Mouse (Mus musculus) embryonic facial prominence, embryonic 10.5 days (tissue): ENCODE measurements around the gene Bcap31. TPM values are rescaled to one million over a fixed set of nuclear protein-coding genes. Genes with fewer than 3 reads are reported as not detected.
A peak's percentile ranks its signal among the peaks of the same experiment; 100 is the strongest.

ENCODE experiments used
- DNase-seq: peaks from one replicate; pipeline ENCODE4 v3.0.0-alpha.2; 2017; ENCODE audit warnings: low spot score
- H3K27ac ChIP-seq: fragments of 300-500 bp; sonication (generic); replicated peaks from 2 replicates; pipeline ENCODE4 v1.5.1; 2016; ENCODE audit warnings: mild to moderate bottlenecking
- H3K27me3 ChIP-seq: fragments of 300-500 bp; sonication (generic); replicated peaks from 2 replicates; pipeline ENCODE4 v1.6.1; 2016; ENCODE audit warnings: low read depth, mild to moderate bottlenecking; ENCODE audit not compliant: poor library complexity, severe bottlenecking
- H3K36me3 ChIP-seq: fragments of 300-500 bp; sonication (generic); replicated peaks from 2 replicates; pipeline ENCODE4 v1.6.1; 2016; ENCODE audit warnings: mild to moderate bottlenecking, moderate library complexity
- H3K4me1 ChIP-seq: fragments of 300-500 bp; sonication (generic); 2 replicates; pipeline ENCODE4 v1.6.1; 2016
- H3K4me3 ChIP-seq: fragments of 300-500 bp; sonication (generic); 2 replicates; pipeline ENCODE4 v1.5.1; 2016; ENCODE audit warnings: mild to moderate bottlenecking, moderate library complexity
- H3K9me3 ChIP-seq: fragments of 300-500 bp; sonication (generic); 2 replicates; pipeline ENCODE4 v1.6.1; 2016; ENCODE audit warnings: mild to moderate bottlenecking
- WGBS: fragments of 180-500 bp; shearing (Covaris S2); methylation state at CpG from one replicate; pipeline ENCODE4 v1.1.7; 2016; 5-methylcytosine and 5-hydroxymethylcytosine counted together
- polyA plus RNA-seq: library from polyadenylated mRNA; unstranded; fragments of >200 nt; fragmentation: Nextera tagmentation; extraction: Ambion mirVana; gene quantifications from 2 replicates; pipeline ENCODE4 v1.2.1, GENCODE M21; 2016

Bcap31 gene
- polyA plus RNA-seq, 1 experiment from 2014 or later: 153 TPM

- peaks cover 6% of the 10 kb centered on the region; the same call in 1 of the 2 replicates for H3K9me3 ChIP-seq
- peak within 1 kb of the TSS; percentile 72 for H3K4me3 ChIP-seq
- H3K27ac ChIP-seq: peak within 1 kb of the TSS; percentile 87
- peak; percentile 87 for DNase-seq
- peaks cover 30% of the 10 kb centered on the region for H3K27me3 ChIP-seq
- WGBS: 11% methylated on average over 71 of the region's 72 CpGs
- peaks cover 25% of the 10 kb centered on the region for H3K36me3 ChIP-seq
- peaks cover 22% of the 10 kb centered on the region for H3K4me1 ChIP-seq
Observed at GRCm38 (mm10) chrX:73672879-73673618, 42.9 kb downstream of the Bcap31 start, which contains the start of gene Slc6a8. Gene Slc6a8, plus strand, starts transcription at chrX:73673150.

DNA sequence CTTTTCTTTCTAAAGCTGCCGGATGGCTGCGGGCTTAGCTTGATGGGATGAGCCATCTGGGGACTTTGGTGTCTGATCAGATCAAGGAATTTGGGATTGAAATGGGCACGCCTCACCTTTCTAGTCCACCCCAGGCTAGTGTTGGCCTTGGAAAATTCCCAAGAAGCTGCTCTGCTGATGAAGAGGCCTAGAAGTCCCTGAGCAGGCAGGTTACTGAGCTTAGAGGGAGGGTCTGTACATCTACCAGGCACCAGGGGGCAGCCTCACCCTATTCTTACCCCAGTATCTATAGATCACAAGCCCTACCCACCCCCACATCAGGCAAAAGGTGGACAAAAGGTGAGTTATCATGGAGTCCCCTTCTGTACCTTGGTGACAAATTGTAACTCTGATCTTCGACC is 43.9 kb downstream of the Bcap31 start:
- Histone ChIP-seq H3K4me3 (no peak overlapping the region), H3K27ac (no peak overlapping the region), H3K36me3 (peaks cover 15% of the 10 kb centered on the region), H3K9me3 (peaks cover 6% of the 10 kb centered on the region; the same call in 1 of the 2 replicates), H3K4me1 (peaks cover 22% of the 10 kb centered on the region), H3K27me3 (peaks cover 28% of the 10 kb centered on the region)
- DNase-seq: peak; percentile 72
- 56% methylated on average over 4 of the region's 4 CpGs for WGBS

GRCm38 (mm10) chrX:73663143-73663542 is 52.8 kb downstream of the Bcap31 start:
- Histone ChIP-seq H3K36me3 (no peaks in the 10 kb centered on the region), H3K4me1 (peaks cover 16% of the 10 kb centered on the region), H3K9me3 (no peaks in the 10 kb centered on the region), H3K27ac (no peak overlapping the region), H3K4me3 (no peak overlapping the region), H3K27me3 (peaks cover 26% of the 10 kb centered on the region)
- DNase-seq: no peak

DNA sequence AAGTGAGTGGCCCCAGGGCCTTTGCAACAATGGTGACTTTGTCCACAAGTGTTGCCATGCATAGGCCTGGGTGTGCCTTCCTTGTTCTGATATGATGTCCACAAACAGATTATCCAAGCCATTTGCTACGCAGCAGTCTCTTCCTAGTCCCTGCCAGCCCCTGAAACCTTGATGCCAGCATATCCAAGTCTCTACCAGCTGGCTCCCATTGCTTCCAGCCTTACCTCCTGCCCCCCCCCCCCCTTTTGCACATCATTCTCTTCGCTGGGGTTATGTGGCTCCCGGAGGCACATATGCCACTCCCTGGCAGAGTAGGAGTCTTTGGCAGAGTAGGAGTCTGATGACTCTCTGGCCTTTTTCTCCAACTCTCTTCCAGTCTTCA is 55.7 kb downstream of the Bcap31 start:
- DNase-seq: no peak
- H3K36me3 ChIP-seq: no peaks in the 10 kb centered on the region
- peak overlapping the region; percentile 62 for H3K27ac ChIP-seq
- 54% methylated on average over 3 of the region's 3 CpGs for WGBS
- H3K4me3 ChIP-seq: peak overlapping the region; percentile 64
- H3K27me3 ChIP-seq: peaks cover 45% of the 10 kb centered on the region
- peaks cover 16% of the 10 kb centered on the region for H3K4me1 ChIP-seq
- no peaks in the 10 kb centered on the region for H3K9me3 ChIP-seq

DNA sequence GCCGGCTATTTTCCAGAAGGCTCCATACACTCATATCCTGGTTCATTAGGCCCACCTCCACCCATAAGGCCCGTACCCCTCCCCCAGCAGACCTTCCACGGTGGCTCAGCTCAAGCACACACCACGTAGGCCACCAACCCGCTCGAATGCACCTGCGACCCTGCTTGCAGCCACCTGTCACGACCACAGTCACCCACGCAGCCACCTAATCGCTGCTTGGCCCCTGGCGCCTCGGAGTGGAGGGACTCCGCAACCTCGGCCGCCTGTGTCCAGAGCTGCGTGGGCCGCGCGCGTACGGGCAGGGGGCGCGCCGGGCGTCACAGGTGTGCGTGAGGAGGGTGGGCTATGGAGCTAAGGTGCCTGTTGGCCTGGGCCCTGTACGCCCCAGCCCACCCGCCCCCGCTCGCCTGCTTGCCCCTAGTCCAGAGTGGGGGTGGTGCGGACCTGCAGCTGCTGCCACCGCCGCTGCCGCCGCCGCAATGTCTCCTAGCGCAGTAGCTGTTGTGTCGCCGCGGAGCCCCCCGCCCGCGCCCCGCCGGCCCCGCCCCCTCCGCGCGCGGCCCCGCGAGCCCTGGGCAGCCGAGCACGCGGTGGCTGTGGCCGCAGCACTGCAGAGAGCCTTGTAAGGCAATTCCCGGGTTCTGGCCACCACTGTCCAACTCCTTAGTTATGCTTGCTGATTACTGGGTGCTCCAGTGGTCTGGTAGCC is 56.2 kb downstream of the Bcap31 start, which contains the start of gene Pnck:
TSS of gene Pnck (minus strand) at position 543 of the 709 bp plus-strand sequence.
- Histone ChIP-seq H3K4me1 (peaks cover 16% of the 10 kb centered on the region), H3K9me3 (no peaks in the 10 kb centered on the region), H3K27ac (peak within 1 kb of the TSS; percentile 62), H3K27me3 (peaks cover 45% of the 10 kb centered on the region), H3K4me3 (peak within 1 kb of the TSS; percentile 64), H3K36me3 (no peaks in the 10 kb centered on the region)
- DNase-seq: peak; percentile 65
- WGBS: 21% methylated on average over 57 of the region's 57 CpGs

GRCm38 (mm10) chrX:73658936-73659574 is 56.9 kb downstream of the Bcap31 start:
- Histone ChIP-seq H3K9me3 (no peaks in the 10 kb centered on the region), H3K27ac (no peak overlapping the region), H3K4me1 (peaks cover 16% of the 10 kb centered on the region), H3K36me3 (no peaks in the 10 kb centered on the region), H3K4me3 (peak overlapping the region; percentile 64), H3K27me3 (peaks cover 47% of the 10 kb centered on the region)
- no peak for DNase-seq
- WGBS: 57% methylated on average over 13 of the region's 13 CpGs

GRCm38 (mm10) chrX:73658391-73658790 is 57.6 kb downstream of the Bcap31 start:
- Histone ChIP-seq H3K27ac (no peak overlapping the region), H3K27me3 (peaks cover 54% of the 10 kb centered on the region), H3K4me1 (peaks cover 16% of the 10 kb centered on the region), H3K4me3 (no peak overlapping the region), H3K9me3 (no peaks in the 10 kb centered on the region), H3K36me3 (no peaks in the 10 kb centered on the region)
- DNase-seq: no peak
- WGBS: 46% methylated on average over 7 of the region's 7 CpGs

GRCm38 (mm10) chrX:73655529-73655928 is 60.4 kb downstream of the Bcap31 start:
- H3K36me3 ChIP-seq: no peaks in the 10 kb centered on the region
- peaks cover 52% of the 10 kb centered on the region for H3K27me3 ChIP-seq
- WGBS: 68% methylated on average over 3 of the region's 3 CpGs
- peak; percentile 53 for DNase-seq
- H3K9me3 ChIP-seq: no peaks in the 10 kb centered on the region
- H3K27ac ChIP-seq: no peak overlapping the region
- H3K4me3 ChIP-seq: no peak overlapping the region
- peaks cover 16% of the 10 kb centered on the region for H3K4me1 ChIP-seq

- peaks cover 42% of the 10 kb centered on the region for H3K27me3 ChIP-seq
- no peaks in the 10 kb centered on the region for H3K36me3 ChIP-seq
- no peak overlapping the region for H3K4me3 ChIP-seq
- 10% methylated on average over 6 of the region's 6 CpGs for WGBS
- H3K27ac ChIP-seq: no peak overlapping the region
- peaks cover 9% of the 10 kb centered on the region for H3K4me1 ChIP-seq
- no peaks in the 10 kb centered on the region for H3K9me3 ChIP-seq
- peak; percentile 80 for DNase-seq
Observed at GRCm38 (mm10) chrX:73654177-73654576, 61.8 kb downstream of the Bcap31 start.

- H3K4me1 ChIP-seq: peaks cover 3% of the 10 kb centered on the region
- DNase-seq: no peak
- H3K27me3 ChIP-seq: peaks cover 34% of the 10 kb centered on the region
- no peak overlapping the region for H3K4me3 ChIP-seq
- no peak overlapping the region for H3K27ac ChIP-seq
- H3K9me3 ChIP-seq: no peaks in the 10 kb centered on the region
- H3K36me3 ChIP-seq: no peaks in the 10 kb centered on the region
- 84% methylated on average over 6 of the region's 6 CpGs for WGBS
Observed at GRCm38 (mm10) chrX:73653392-73653791, 62.6 kb downstream of the Bcap31 start.

- Histone ChIP-seq H3K36me3 (no peaks in the 10 kb centered on the region), H3K27ac (no peak overlapping the region), H3K9me3 (no peaks in the 10 kb centered on the region), H3K4me1 (no peaks in the 10 kb centered on the region), H3K27me3 (peaks cover 17% of the 10 kb centered on the region), H3K4me3 (no peak overlapping the region)
- no peak for DNase-seq
- WGBS: 82% methylated on average over 3 of the region's 3 CpGs
Observed at GRCm38 (mm10) chrX:73650869-73651268, 65.1 kb downstream of the Bcap31 start.

- WGBS: 25% methylated on average over 4 of the region's 4 CpGs
- DNase-seq: no peak
- Histone ChIP-seq H3K27me3 (peaks cover 42% of the 10 kb centered on the region), H3K4me1 (peaks cover 10% of the 10 kb centered on the region; the same call in 1 of the 2 replicates), H3K36me3 (peaks cover 19% of the 10 kb centered on the region), H3K9me3 (no peaks in the 10 kb centered on the region), H3K27ac (no peak overlapping the region), H3K4me3 (no peak overlapping the region)
Observed at GRCm38 (mm10) chrX:73645121-73645520, 70.9 kb downstream of the Bcap31 start.
